Mouse (Mus musculus): ENCODE measurements around the gene Ren1.

DNA sequence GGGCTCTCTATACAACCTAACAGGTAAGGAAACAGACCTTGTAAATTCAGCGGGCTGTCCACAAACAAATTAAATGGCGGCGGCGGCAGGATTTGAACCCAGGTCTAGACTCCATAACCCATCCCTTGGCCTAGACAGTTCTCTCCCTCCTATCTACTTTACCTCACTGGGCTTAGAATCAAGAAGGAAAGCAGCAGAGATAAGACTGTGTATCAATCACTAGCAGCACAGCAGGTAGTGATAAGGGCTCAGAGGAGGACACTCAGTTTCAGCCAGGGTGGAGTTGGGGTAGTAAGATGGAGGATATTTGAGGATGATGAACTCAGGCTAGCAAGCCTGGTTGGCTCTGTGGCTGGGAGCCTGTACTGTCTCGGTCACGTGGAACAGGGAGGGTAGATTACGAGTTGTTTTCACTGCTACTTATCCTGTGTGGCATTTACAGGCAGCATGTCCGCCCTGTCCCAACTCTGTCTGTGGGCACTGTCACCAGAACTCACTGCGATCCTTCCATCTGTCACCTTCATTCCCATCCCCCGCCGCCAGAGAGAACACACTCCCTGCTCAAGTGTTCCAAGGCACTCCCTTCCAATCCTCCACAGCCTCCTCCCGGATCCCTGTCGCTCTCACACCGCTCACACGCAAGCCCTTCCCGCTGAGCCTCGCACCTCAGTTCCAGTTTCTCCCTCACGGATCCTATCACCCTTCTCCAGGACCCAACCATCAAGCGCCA lies 37.4 kb downstream of the Ren1 start:
- TF ChIP-seq CTCF (IDR thresholded peaks at IDR 0.05; ENCODE audit: low read depth) (no peak), EP300 (optimal IDR thresholded peaks at IDR 0.05) (no peak)
